Mouse (Mus musculus): Measurements from ENCODE around the gene Cyb5rl. TPM values are rescaled to one million over a fixed set of nuclear protein-coding genes. Genes with fewer than 3 reads are reported as not detected.
"Not testable (repeated sequence)": the region's sequence is repeated elsewhere in the genome, so short reads cannot be mapped to it uniquely, and the experiment has no call there.

The Cyb5rl gene
- total RNA-seq, 2 experiments from 2014 or later: 20.1 to 21.1 TPM

- no peak for DNase-seq (ENCODE audit: low spot score in 2 of 2)
Observed at GRCm38 (mm10) chr4:107106777-107107176, 40.0 kb downstream of the Cyb5rl start.

GRCm38 (mm10) chr4:107108291-107108731 is 41.5 kb downstream of the Cyb5rl start:
- no peak for DNase-seq (ENCODE audit: low spot score in 2 of 2)

GRCm38 (mm10) chr4:107109181-107109580 is 42.4 kb downstream of the Cyb5rl start:
- not testable (repeated sequence) for DNase-seq (ENCODE audit: low spot score in 2 of 2)

- no peak for DNase-seq (ENCODE audit: low spot score in 2 of 2)
Observed at GRCm38 (mm10) chr4:107114278-107114677, 47.5 kb downstream of the Cyb5rl start.

GRCm38 (mm10) chr4:107117741-107118385 is 51.1 kb downstream of the Cyb5rl start:
- DNase-seq (ENCODE audit: low spot score in 2 of 2): no peak

- DNase-seq (ENCODE audit: low spot score in 2 of 2): no peak
Observed at GRCm38 (mm10) chr4:107119056-107119455, 52.3 kb downstream of the Cyb5rl start.

- no peak for DNase-seq (ENCODE audit: low spot score in 2 of 2)
Observed at GRCm38 (mm10) chr4:107120676-107121075, 53.9 kb downstream of the Cyb5rl start.

- DNase-seq (ENCODE audit: low spot score in 2 of 2): no peak
Observed at GRCm38 (mm10) chr4:107121165-107121943, 54.6 kb downstream of the Cyb5rl start.

- no peak for DNase-seq (ENCODE audit: low spot score in 2 of 2)
Observed at GRCm38 (mm10) chr4:107124376-107124775, 57.6 kb downstream of the Cyb5rl start.

GRCm38 (mm10) chr4:107125101-107125500 is 58.3 kb downstream of the Cyb5rl start:
- no peak for DNase-seq (ENCODE audit: low spot score in 2 of 2)

GRCm38 (mm10) chr4:107126389-107126788 is 59.6 kb downstream of the Cyb5rl start:
- DNase-seq (ENCODE audit: low spot score in 2 of 2): no peak

GRCm38 (mm10) chr4:107126891-107127524 is 60.2 kb downstream of the Cyb5rl start:
- no peak for DNase-seq (ENCODE audit: low spot score in 2 of 2)

GRCm38 (mm10) chr4:107127901-107128669 is 61.3 kb downstream of the Cyb5rl start:
- DNase-seq (ENCODE audit: low spot score in 2 of 2): no peak

GRCm38 (mm10) chr4:107129373-107129772 is 62.6 kb downstream of the Cyb5rl start:
- no peak for DNase-seq (ENCODE audit: low spot score in 2 of 2)

GRCm38 (mm10) chr4:107130534-107130933 is 63.7 kb downstream of the Cyb5rl start:
- DNase-seq (ENCODE audit: low spot score in 2 of 2): no peak

- DNase-seq (ENCODE audit: low spot score in 2 of 2): no peak
Observed at GRCm38 (mm10) chr4:107134891-107135290, 68.1 kb downstream of the Cyb5rl start.

GRCm38 (mm10) chr4:107135663-107136062 is 68.9 kb downstream of the Cyb5rl start:
- DNase-seq (ENCODE audit: low spot score in 2 of 2): no peak

- DNase-seq (ENCODE audit: low spot score in 2 of 2): no peak
Observed at GRCm38 (mm10) chr4:107136531-107136930, 69.7 kb downstream of the Cyb5rl start.

Data from adrenal gland, postnatal 4 days (tissue).